Mouse (Mus musculus) MEL (cell line): Measurements from ENCODE around the gene Tmprss12.

Source experiments
- CHD1 ChIP-seq: IDR thresholded peaks from 2 replicates; pipeline ENCODE4 v1.6.1; 2012; ENCODE audit warnings: low read depth, mild to moderate bottlenecking, inconsistent platforms, low read length, improper control_type of control experiment
- CTCF ChIP-seq, 3 experiments: IDR thresholded peaks in 2 of 3; conservative IDR thresholded peaks in 1 of 3; 2 replicates each; pipeline ENCODE4 v1.5.1; 2011 to 2012; ENCODE audit warnings: low read length in 3 of 3, low read depth in 2 of 3, mild to moderate bottlenecking in 2 of 3, improper control_type of control experiment in 1 of 3, inconsistent platforms in 1 of 3, mixed read lengths in 1 of 3, moderate library complexity in 1 of 3; ENCODE audit not compliant: control insufficient read depth in 1 of 3, insufficient read depth in 1 of 3, poor library complexity in 1 of 3, severe bottlenecking in 1 of 3
- ETS1 ChIP-seq: IDR thresholded peaks from 2 replicates; pipeline ENCODE4 v1.6.1; 2012; ENCODE audit warnings: low read depth, mild to moderate bottlenecking, inconsistent platforms, low read length, improper control_type of control experiment, moderate library complexity
- HCFC1 ChIP-seq: IDR thresholded peaks from 2 replicates; pipeline ENCODE4 v1.6.1; 2012; ENCODE audit warnings: low read depth, mild to moderate bottlenecking, inconsistent platforms, low read length, improper control_type of control experiment, moderate library complexity
- MAX ChIP-seq: IDR thresholded peaks from 2 replicates; pipeline ENCODE4 v1.6.1; 2011; ENCODE audit warnings: low read length, improper control_type of control experiment
- ZNF384 ChIP-seq: IDR thresholded peaks from 2 replicates; pipeline ENCODE4 v1.6.1; 2012; ENCODE audit warnings: low read depth, mild to moderate bottlenecking, inconsistent platforms, low read length, improper control_type of control experiment

- TF ChIP-seq MAX (no peak), CTCF (IDR thresholded peaks at IDR 0.05 in 2 of 3, conservative IDR thresholded peaks at IDR 0.05 in 1 of 3; ENCODE audit: control insufficient read depth in 1 of 3, insufficient read depth in 1 of 3, low read depth in 2 of 3, low read length in 3 of 3, poor library complexity in 1 of 3, severe bottlenecking in 1 of 3) (no peak), HCFC1 (no peak), ZNF384 (no peak), ETS1 (no peak), CHD1 (no peak)
Measured at GRCm38 (mm10) chr15:100245951-100246350, 34.7 kb upstream of the Tmprss12 start.
